Mouse (Mus musculus) kidney, adult 2 months (tissue): ENCODE measurements around the gene Dennd2d.

Source experiments
- CTCF ChIP-seq: fragments of 200-500 bp; conservative IDR thresholded peaks from 2 replicates; pipeline ENCODE4 v1.5.1; 2011; ENCODE audit warnings: low read depth, mild to moderate bottlenecking, control low read depth, low read length, moderate library complexity, mixed read lengths; ENCODE audit not compliant: insufficient read depth, insufficient read length
- POLR2A ChIP-seq: fragments of 200-500 bp; IDR thresholded peaks from one replicate; pipeline ENCODE4 v1.6.1; 2011; ENCODE audit warnings: low read depth, low read length, control low read depth

- TF ChIP-seq POLR2A (no peak), CTCF (no peak)
Measured at GRCm38 (mm10) chr3:106457298-106457869, 24.8 kb upstream of the Dennd2d start.
